13 mouse cellular contexts compared by ENCODE assay signal in genomic region chr4:151211992-151212391, GRCm38 (mm10).
"Had no signal": no experiment of that assay in that cellular context is flagged by ENCODE, and none has a peak within 500 bp of the region (broad histone marks: within the 10 kb centered on the region; RNA-seq: fewer than 3 reads in every experiment).

No protein-coding gene starts in this region.

- H3K27ac ChIP-seq: liver, embryonic 13.5 days; midbrain, embryonic 10.5 days had no signal

- H3K4me2 ChIP-seq: liver, embryonic 13.5 days had no signal

- H3K27me3 ChIP-seq: liver, embryonic 13.5 days; megakaryocyte, embryonic 14.5 days had no signal

- ATAC-seq: midbrain, embryonic 16.5 days had no signal

- DNase-seq: kidney, adult 18-20 months; kidney, adult 9 months; kidney, postnatal 14 days; kidney, postnatal 4 days; liver, embryonic 13.5 days; lung, adult 2 months; lung, postnatal 10 days; lung, postnatal 36 days; thymus, adult 18-20 months; thymus, postnatal 36 days had no signal

- H3K9me3 ChIP-seq: liver, embryonic 13.5 days; midbrain, embryonic 10.5 days had no signal

- H3K4me1 ChIP-seq: liver, embryonic 13.5 days; megakaryocyte, embryonic 14.5 days had no signal

- H3K9ac ChIP-seq: liver, embryonic 13.5 days had no signal

- H3K36me3 ChIP-seq: liver, embryonic 13.5 days; midbrain, embryonic 10.5 days had no signal

- H3K4me3 ChIP-seq: liver, embryonic 13.5 days; megakaryocyte, embryonic 14.5 days; midbrain, embryonic 10.5 days had no signal
